Mouse (Mus musculus): ENCODE data around the gene Timm50. TPM values are rescaled to one million over a fixed set of nuclear protein-coding genes. Genes with fewer than 3 reads are reported as not detected.

Gene Timm50
- polyA plus RNA-seq, 1 experiment from 2014 or later = 15.4 TPM

- 100% methylated on average over 8 of the region's 8 CpGs for WGBS (ENCODE audit: missing documents)
- H3K79me2 ChIP-seq (ENCODE audit: inconsistent target) = peaks cover 9% of the 10 kb centered on the region
- no peak overlapping the region for H3K4me3 ChIP-seq (ENCODE audit: inconsistent target)
- H3K27ac ChIP-seq = no peak overlapping the region
- H3K36me3 ChIP-seq (ENCODE audit: inconsistent target) = peaks cover 33% of the 10 kb centered on the region
These were observed 5.7 kb downstream of the Timm50 start for GRCm38 (mm10) chr7:28306216-28306615.

GRCm38 (mm10) chr7:28305641-28306040 lies 6.2 kb downstream of the Timm50 start:
- 87% methylated on average over 10 of the region's 10 CpGs for WGBS (ENCODE audit: missing documents)

GRCm38 (mm10) chr7:28301616-28302433 lies 10.0 kb downstream of the Timm50 start, which contains the start of gene Dll3:
Gene Dll3 (minus strand): TSS chr7:28302238.
- H3K36me3 ChIP-seq (ENCODE audit: inconsistent target) = peaks cover 21% of the 10 kb centered on the region
- 6% methylated on average over 30 of the region's 30 CpGs for WGBS (ENCODE audit: missing documents)
- no peak within 1 kb of the TSS for H3K27ac ChIP-seq
- no peaks in the 10 kb centered on the region for H3K79me2 ChIP-seq (ENCODE audit: inconsistent target)
- no peak within 1 kb of the TSS for H3K4me3 ChIP-seq (ENCODE audit: inconsistent target)

More at GRCm38 (mm10) chr7:28305641-28306040, 6.2 kb downstream of the Timm50 start:
- Histone ChIP-seq H3K4me3 (ENCODE audit: inconsistent target) (no peak overlapping the region), H3K36me3 (ENCODE audit: inconsistent target) (peaks cover 33% of the 10 kb centered on the region), H3K27ac (no peak overlapping the region), H3K79me2 (ENCODE audit: inconsistent target) (peaks cover 3% of the 10 kb centered on the region)

GRCm38 (mm10) chr7:28298837-28299625 lies 12.8 kb downstream of the Timm50 start:
- Histone ChIP-seq H3K36me3 (ENCODE audit: inconsistent target) (no peaks in the 10 kb centered on the region), H3K79me2 (ENCODE audit: inconsistent target) (no peaks in the 10 kb centered on the region), H3K4me3 (ENCODE audit: inconsistent target) (no peak overlapping the region), H3K27ac (no peak overlapping the region)
- WGBS (ENCODE audit: missing documents) = 30% methylated on average over 41 of the region's 43 CpGs

- Histone ChIP-seq H3K79me2 (ENCODE audit: inconsistent target) (no peaks in the 10 kb centered on the region), H3K4me3 (ENCODE audit: inconsistent target) (no peak overlapping the region), H3K27ac (no peak overlapping the region), H3K36me3 (ENCODE audit: inconsistent target) (no peaks in the 10 kb centered on the region)
- 5% methylated on average over 49 of the region's 63 CpGs for WGBS (ENCODE audit: missing documents)
These were observed 17.4 kb downstream of the Timm50 start for GRCm38 (mm10) chr7:28294481-28294880.

GRCm38 (mm10) chr7:28290638-28291590 lies 21.0 kb downstream of the Timm50 start, which contains the start of gene Selenov:
Gene Selenov (minus strand): TSS chr7:28291186.
- H3K79me2 ChIP-seq (ENCODE audit: inconsistent target) = no peaks in the 10 kb centered on the region
- H3K36me3 ChIP-seq (ENCODE audit: inconsistent target) = no peaks in the 10 kb centered on the region
- no peak within 1 kb of the TSS for H3K4me3 ChIP-seq (ENCODE audit: inconsistent target)
- WGBS (ENCODE audit: missing documents) = 5% methylated on average over 51 of the region's 52 CpGs
- no peak within 1 kb of the TSS for H3K27ac ChIP-seq

GRCm38 (mm10) chr7:28290165-28290564 lies 21.7 kb downstream of the Timm50 start:
- no peak overlapping the region for H3K4me3 ChIP-seq (ENCODE audit: inconsistent target)
- WGBS (ENCODE audit: missing documents) = 5% methylated on average over 13 of the region's 18 CpGs
- H3K79me2 ChIP-seq (ENCODE audit: inconsistent target) = no peaks in the 10 kb centered on the region
- no peaks in the 10 kb centered on the region for H3K36me3 ChIP-seq (ENCODE audit: inconsistent target)
- no peak overlapping the region for H3K27ac ChIP-seq

- no peak overlapping the region for H3K4me3 ChIP-seq (ENCODE audit: inconsistent target)
- 86% methylated on average over 7 of the region's 7 CpGs for WGBS (ENCODE audit: missing documents)
- no peaks in the 10 kb centered on the region for H3K79me2 ChIP-seq (ENCODE audit: inconsistent target)
- no peak overlapping the region for H3K27ac ChIP-seq
- H3K36me3 ChIP-seq (ENCODE audit: inconsistent target) = no peaks in the 10 kb centered on the region
These were observed 31.2 kb downstream of the Timm50 start for GRCm38 (mm10) chr7:28280630-28281029.

GRCm38 (mm10) chr7:28278279-28278652 lies 33.6 kb downstream of the Timm50 start:
- H3K27ac ChIP-seq = no peak overlapping the region
- 92% methylated on average over 7 of the region's 7 CpGs for WGBS (ENCODE audit: missing documents)
- H3K4me3 ChIP-seq (ENCODE audit: inconsistent target) = no peak overlapping the region

GRCm38 (mm10) chr7:28277615-28278278 lies 34.1 kb downstream of the Timm50 start, which contains the start of gene Eid2b:
Gene Eid2b (plus strand): TSS chr7:28277739.
- H3K79me2 ChIP-seq (ENCODE audit: inconsistent target) = no peaks in the 10 kb centered on the region
- 7% methylated on average over 66 of the region's 68 CpGs for WGBS (ENCODE audit: missing documents)
- H3K27ac ChIP-seq = no peak within 1 kb of the TSS
- H3K4me3 ChIP-seq (ENCODE audit: inconsistent target) = no peak within 1 kb of the TSS; the same call in 1 of the 2 replicates
- H3K36me3 ChIP-seq (ENCODE audit: inconsistent target) = no peaks in the 10 kb centered on the region

More at GRCm38 (mm10) chr7:28278279-28278652, 33.6 kb downstream of the Timm50 start:
- Histone ChIP-seq H3K36me3 (ENCODE audit: inconsistent target) (no peaks in the 10 kb centered on the region), H3K79me2 (ENCODE audit: inconsistent target) (no peaks in the 10 kb centered on the region)

GRCm38 (mm10) chr7:28277237-28277614 lies 34.6 kb downstream of the Timm50 start:
- H3K4me3 ChIP-seq (ENCODE audit: inconsistent target) = no peak overlapping the region
- 50% methylated on average over 6 of the region's 8 CpGs for WGBS (ENCODE audit: missing documents)

GRCm38 (mm10) chr7:28271761-28272160 lies 40.1 kb downstream of the Timm50 start:
- Histone ChIP-seq H3K36me3 (ENCODE audit: inconsistent target) (no peaks in the 10 kb centered on the region), H3K79me2 (ENCODE audit: inconsistent target) (no peaks in the 10 kb centered on the region), H3K4me3 (ENCODE audit: inconsistent target) (no peak overlapping the region), H3K27ac (no peak overlapping the region)
- WGBS (ENCODE audit: missing documents) = 74% methylated on average over 3 of the region's 3 CpGs

More at GRCm38 (mm10) chr7:28277237-28277614, 34.6 kb downstream of the Timm50 start:
- H3K36me3 ChIP-seq (ENCODE audit: inconsistent target) = no peaks in the 10 kb centered on the region
- no peak overlapping the region for H3K27ac ChIP-seq
- no peaks in the 10 kb centered on the region for H3K79me2 ChIP-seq (ENCODE audit: inconsistent target)

- 93% methylated on average over 12 of the region's 12 CpGs for WGBS (ENCODE audit: missing documents)
- H3K36me3 ChIP-seq (ENCODE audit: inconsistent target) = no peaks in the 10 kb centered on the region
- H3K27ac ChIP-seq = no peak overlapping the region
- no peaks in the 10 kb centered on the region for H3K79me2 ChIP-seq (ENCODE audit: inconsistent target)
- no peak overlapping the region for H3K4me3 ChIP-seq (ENCODE audit: inconsistent target)
These were observed 42.5 kb downstream of the Timm50 start for GRCm38 (mm10) chr7:28269355-28269754.

Data from macrophage (primary cell).